Mouse (Mus musculus) ES-E14 (cell line): ENCODE data around the gene Syna. TPM values are rescaled to one million over a fixed set of nuclear protein-coding genes. Genes with fewer than 3 reads are reported as not detected.

Experiments
- DNase-seq: peaks from one replicate; pipeline ENCODE4 v3.0.0-alpha.2; 2013; ENCODE audit warnings: low read depth, low spot score
- H3K27ac ChIP-seq: 2 replicates; pipeline ENCODE4 v1.5.1; 2012; ENCODE audit warnings: low read depth, mild to moderate bottlenecking, low read length, moderate library complexity, mixed read lengths; ENCODE audit not compliant: poor library complexity, insufficient read depth, severe bottlenecking
- H3K36me3 ChIP-seq: 2 replicates; pipeline ENCODE4 v1.6.1; 2012; ENCODE audit warnings: mild to moderate bottlenecking, low read length, moderate library complexity, mixed read lengths; ENCODE audit not compliant: control insufficient read depth, poor library complexity, insufficient read depth, severe bottlenecking
- H3K4me1 ChIP-seq, 2 experiments: fragments of 150-350 bp in 1 of 2; sonication (generic) in 1 of 2; 2 replicates each; pipeline ENCODE4 v1.6.1; 2012; ENCODE audit warnings: low read length in 2 of 2, mild to moderate bottlenecking in 1 of 2, mixed read lengths in 1 of 2; ENCODE audit not compliant: control insufficient read depth in 2 of 2, insufficient read depth in 2 of 2, poor library complexity in 1 of 2
- H3K4me3 ChIP-seq, 2 experiments: fragments of 150-350 bp in 1 of 2; sonication (generic) in 1 of 2; 2 replicates each; pipeline ENCODE4 v1.5.1; 2012; ENCODE audit warnings: low read length in 2 of 2, low read depth in 1 of 2, mild to moderate bottlenecking in 1 of 2, mixed read lengths in 1 of 2; ENCODE audit not compliant: insufficient read depth in 1 of 2, poor library complexity in 1 of 2, severe bottlenecking in 1 of 2
- H3K9ac ChIP-seq: 2 replicates; pipeline ENCODE4 v1.6.1; 2012; ENCODE audit warnings: low read depth, mild to moderate bottlenecking, low read length, mixed read lengths; ENCODE audit not compliant: poor library complexity, insufficient read depth, severe bottlenecking
- H3K9me3 ChIP-seq: fragments of 150-350 bp; sonication (generic); 2 replicates; pipeline ENCODE4 v1.6.1; 2012; ENCODE audit warnings: low read depth, mild to moderate bottlenecking, low read length; ENCODE audit not compliant: control insufficient read depth, insufficient read depth
- CHD2 ChIP-seq: IDR thresholded peaks from 2 replicates; pipeline ENCODE4 v1.6.1; 2014; ENCODE audit warnings: mild to moderate bottlenecking, low read depth, low read length, inconsistent platforms
- HCFC1 ChIP-seq: IDR thresholded peaks from 2 replicates; pipeline ENCODE4 v1.6.1; 2012; ENCODE audit warnings: low read length, inconsistent platforms, borderline replicate concordance; ENCODE audit not compliant: insufficient read depth
- MAFK ChIP-seq: IDR thresholded peaks from 2 replicates; pipeline ENCODE4 v1.6.1; 2014; ENCODE audit warnings: mild to moderate bottlenecking, low read depth, low read length, inconsistent platforms; ENCODE audit not compliant: insufficient read depth
- ZC3H11A ChIP-seq: IDR thresholded peaks from 2 replicates; pipeline ENCODE4 v1.6.1; 2012; ENCODE audit warnings: low read depth, mild to moderate bottlenecking, inconsistent platforms, low read length, borderline replicate concordance
- ZNF384 ChIP-seq: IDR thresholded peaks from 2 replicates; pipeline ENCODE4 v1.6.1; 2012; ENCODE audit warnings: low read depth, low read length, inconsistent platforms
- in situ Hi-C, 2 experiments: fragments of 600-800 bp; cut with MboI; formaldehyde crosslinking; loops; one replicate each; pipeline ENCODE4 v1.15.1; 2025; ENCODE audit warnings: low sequenced_read_pairs in 2 of 2, inconsistent platforms in 1 of 2; ENCODE audit not compliant: unreplicated experiment in 2 of 2
- total RNA-seq: library from RNA; depleted of rRNA; stranded (reverse); fragments of 300-350 nt; gene quantifications from 2 replicates; pipeline ENCODE4 v1.2.3, GENCODE M21; 2012

The Syna gene
- total RNA-seq, 1 experiment, result 0.18 TPM

DNA sequence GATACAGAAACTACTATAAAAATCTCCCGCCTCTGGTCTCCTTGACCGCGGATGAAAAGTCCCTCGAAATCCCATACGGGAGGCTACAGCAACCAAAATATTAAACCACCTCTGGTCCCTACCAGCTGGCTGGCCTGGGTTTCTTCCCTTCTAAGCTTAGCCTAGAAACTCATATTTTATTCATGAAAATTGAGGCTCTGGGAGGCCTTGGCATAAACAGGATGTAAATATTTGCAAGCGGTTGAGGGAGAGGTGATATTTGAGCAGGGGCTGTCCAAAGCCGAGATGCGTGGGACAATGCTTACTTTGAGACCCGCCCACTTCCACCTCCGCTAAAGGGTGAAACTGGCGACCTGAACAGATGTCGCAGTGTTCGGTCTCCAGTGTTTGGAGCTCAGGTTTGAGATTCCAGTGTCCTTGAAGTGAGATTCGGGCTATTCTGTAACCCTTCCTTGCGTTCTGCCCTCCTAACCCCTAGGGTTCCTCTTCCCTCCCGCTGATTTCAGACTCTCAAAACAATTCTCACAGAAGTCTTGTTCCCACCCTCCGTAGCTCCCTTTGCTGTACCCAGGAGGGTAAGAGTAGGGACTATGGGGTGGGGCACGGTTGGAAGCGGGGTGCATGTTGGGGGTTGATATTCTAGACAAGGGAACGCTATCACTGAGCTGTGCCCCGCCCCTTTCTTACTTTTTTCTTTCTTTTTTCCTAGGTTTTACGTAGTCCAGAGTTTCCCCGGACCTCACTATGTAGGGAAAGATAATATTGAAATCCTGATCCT lies 11.9 kb upstream of the Syna start:
- Histone ChIP-seq H3K9me3 (no peaks in the 10 kb centered on the region), H3K9ac (no peak overlapping the region), H3K27ac (no peak overlapping the region), H3K36me3 (no peaks in the 10 kb centered on the region), H3K4me1 (peaks cover 3 to 25% of the 10 kb centered on the region in 2 experiments; a peak in 3 of 4 replicates), H3K4me3 (peak overlapping the region; percentile 26 to 56; a peak in 3 of 4 replicates)
- in situ Hi-C loops, result no loop called here
- TF ChIP-seq HCFC1 (no peak), MAFK (no peak), ZC3H11A (no peak), ZNF384 (no peak), CHD2 (no peak)
- DNase-seq, result no peak

DNA sequence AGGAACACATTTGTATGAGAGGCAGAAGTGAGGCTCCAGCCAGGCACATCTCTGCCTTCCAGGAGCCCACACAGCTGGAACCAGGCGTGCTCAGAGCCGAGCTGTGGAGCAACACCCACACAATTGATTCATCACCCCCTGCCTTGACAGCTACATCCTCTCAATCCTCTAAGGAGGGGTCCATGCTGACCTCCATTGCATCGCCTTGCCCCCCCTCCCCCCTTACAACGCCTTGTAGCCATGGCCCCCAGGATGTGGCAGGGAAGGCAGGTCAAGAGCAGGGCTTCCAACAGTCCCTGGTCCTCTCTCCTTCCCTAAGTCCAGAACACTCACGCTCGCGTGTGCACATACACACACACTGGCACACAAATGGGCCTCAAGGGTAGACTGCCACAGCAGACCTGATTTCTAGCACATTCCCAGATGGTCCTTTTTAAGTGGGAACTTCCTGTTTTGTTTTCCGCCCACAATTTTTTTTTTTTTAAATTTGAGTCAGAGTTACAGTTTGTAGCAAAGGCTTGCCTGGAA lies 9.1 kb upstream of the Syna start:
- DNase-seq, result no peak
- Histone ChIP-seq H3K27ac (peak overlapping the region; percentile 54; the same call in 1 of the 2 replicates), H3K9ac (no peak overlapping the region; the same call in 1 of the 2 replicates), H3K36me3 (no peaks in the 10 kb centered on the region), H3K4me3 (no peak overlapping the region), H3K4me1 (peaks cover 3 to 27% of the 10 kb centered on the region in 2 experiments; a peak in 3 of 4 replicates), H3K9me3 (no peaks in the 10 kb centered on the region)
- in situ Hi-C loops, result no loop called here
- TF ChIP-seq ZC3H11A (no peak), MAFK (no peak), HCFC1 (no peak), CHD2 (no peak), ZNF384 (no peak)

DNA sequence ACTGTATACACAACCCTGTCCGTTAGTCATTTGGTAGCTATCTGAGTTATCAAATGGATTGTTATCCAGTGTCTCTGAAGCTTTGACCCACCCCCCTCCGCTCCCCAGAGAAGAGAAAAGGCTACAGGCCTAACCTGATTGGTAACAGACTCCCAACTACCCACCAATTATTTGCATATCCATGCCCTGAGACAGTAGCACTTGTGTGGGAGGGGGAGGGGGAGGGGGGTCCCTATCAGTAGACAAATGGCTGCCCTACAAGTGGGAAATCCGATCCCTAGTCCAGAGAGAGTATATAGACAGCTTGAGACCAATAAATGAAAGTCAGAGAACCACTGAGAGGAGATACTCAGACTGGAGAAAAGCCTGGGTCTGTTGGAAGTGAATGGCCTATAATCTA lies 8.1 kb upstream of the Syna start:
- Histone ChIP-seq H3K9me3 (no peaks in the 10 kb centered on the region), H3K36me3 (no peaks in the 10 kb centered on the region), H3K9ac (no peak overlapping the region; the same call in 1 of the 2 replicates), H3K4me3 (no peak overlapping the region), H3K4me1 (peaks cover 3 to 27% of the 10 kb centered on the region in 2 experiments; a peak in 3 of 4 replicates), H3K27ac (peak overlapping the region; percentile 54; the same call in 1 of the 2 replicates)
- TF ChIP-seq ZC3H11A (no peak), HCFC1 (no peak), CHD2 (no peak), ZNF384 (no peak), MAFK (no peak)
- in situ Hi-C loops, result no loop called here
- DNase-seq, result no peak

DNA sequence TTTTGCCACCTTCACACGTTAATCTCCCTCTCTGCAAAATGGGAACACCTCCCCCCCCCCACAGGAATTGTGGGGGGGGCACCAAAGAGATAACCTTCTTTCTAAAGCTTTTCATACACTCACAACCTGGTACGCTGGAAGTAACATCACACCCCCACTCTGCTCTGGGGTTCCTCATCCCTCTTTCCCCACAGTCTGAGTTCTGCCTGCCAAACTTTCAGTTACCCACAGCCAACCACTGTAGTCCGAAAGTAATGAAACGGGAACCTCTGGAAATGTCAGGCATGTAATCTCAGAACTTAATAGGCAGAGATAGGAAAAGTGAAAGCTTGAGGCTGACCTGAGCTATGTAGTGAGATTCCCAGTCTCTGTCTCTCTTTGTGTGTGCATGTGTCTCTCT lies 7.5 kb upstream of the Syna start:
- Histone ChIP-seq H3K27ac (no peak overlapping the region; the same call in 1 of the 2 replicates), H3K9me3 (no peaks in the 10 kb centered on the region), H3K4me3 (no peak overlapping the region), H3K9ac (no peak overlapping the region), H3K4me1 (peaks cover 3 to 23% of the 10 kb centered on the region in 2 experiments; a peak in 3 of 4 replicates), H3K36me3 (no peaks in the 10 kb centered on the region)
- in situ Hi-C loops, result no loop called here
- no peak for DNase-seq
- no peak for TF ChIP-seq HCFC1
- no peak for TF ChIP-seq ZC3H11A

DNA sequence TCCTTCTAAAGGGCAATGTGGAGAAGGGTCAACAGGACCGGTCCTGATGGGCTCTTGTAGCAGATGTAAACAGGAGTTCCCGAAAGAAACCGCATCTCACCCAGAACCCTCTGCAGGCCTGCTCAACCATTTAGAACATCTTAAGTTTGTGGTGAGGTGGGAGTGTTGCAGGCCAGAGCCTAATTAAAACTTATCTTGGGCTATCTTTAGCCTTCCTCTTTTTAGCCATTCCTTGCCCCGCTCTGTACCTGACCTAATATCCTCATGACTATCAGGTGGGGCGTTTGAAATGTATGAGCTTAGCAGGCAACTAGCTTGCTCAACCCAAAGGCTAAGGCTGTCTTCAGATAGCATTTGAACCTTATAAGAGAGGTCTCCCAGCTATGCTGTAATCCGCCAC lies 5.7 kb upstream of the Syna start:
- no peak for DNase-seq
- Histone ChIP-seq H3K36me3 (no peaks in the 10 kb centered on the region), H3K9ac (no peak overlapping the region), H3K4me3 (no peak overlapping the region), H3K9me3 (no peaks in the 10 kb centered on the region), H3K4me1 (peaks cover 4 to 20% of the 10 kb centered on the region in 2 experiments; a peak in 3 of 4 replicates), H3K27ac (no peak overlapping the region)
- in situ Hi-C loops, result no loop called here
- TF ChIP-seq HCFC1 (no peak), ZNF384 (no peak), CHD2 (no peak), ZC3H11A (no peak), MAFK (no peak)
